Mouse (Mus musculus): ENCODE measurements around the gene Zbtb4.

DNA sequence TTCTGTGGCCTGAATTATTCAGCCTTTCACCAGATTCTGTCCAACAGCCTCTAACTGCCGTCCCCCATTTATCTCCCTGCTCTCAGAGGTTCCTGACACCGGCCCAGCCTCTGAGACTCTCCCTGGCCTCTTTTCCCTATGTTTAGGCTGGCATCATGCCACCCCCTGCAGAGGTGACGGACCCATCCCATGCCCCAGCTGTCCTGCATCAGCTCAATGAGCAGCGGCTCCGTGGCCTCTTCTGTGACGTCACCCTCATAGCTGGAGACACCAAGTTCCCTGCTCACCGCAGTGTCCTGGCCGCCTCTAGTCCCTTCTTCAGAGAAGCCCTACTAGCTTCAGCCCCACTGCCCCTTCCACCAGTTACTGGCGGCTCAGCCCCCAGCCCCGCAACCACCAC lies 10.0 kb downstream of the Zbtb4 start:
- TF ChIP-seq CHD2 (IDR thresholded peaks at IDR 0.05; ENCODE audit: low read length), result no peak
- TF ChIP-seq GATA1 (IDR thresholded peaks at IDR 0.05; ENCODE audit: low read depth, low read length), result no peak

Data from MEL (cell line).